Mouse (Mus musculus) forebrain, embryonic 16.5 days (tissue): ENCODE measurements around the gene Gcn1l1. TPM values are rescaled to one million over a fixed set of nuclear protein-coding genes. Genes with fewer than 3 reads are reported as not detected.

Experiments used
- ATAC-seq: fragments of 200-750 bp; cut with Nextera tagmentation; 2 replicates; pipeline ENCODE4 v1.8.0; 2017; ENCODE audit warnings: mild to moderate bottlenecking, moderate library complexity
- H3K27ac ChIP-seq: fragments of 300-500 bp; sonication (generic); 2 replicates; pipeline ENCODE4 v1.5.1; 2014; ENCODE audit warnings: low read length, control low read depth
- H3K27me3 ChIP-seq: fragments of 300-500 bp; sonication (generic); replicated peaks from 2 replicates; pipeline ENCODE4 v1.6.1; 2014; ENCODE audit warnings: low read length; ENCODE audit not compliant: control insufficient read depth, insufficient read depth
- H3K36me3 ChIP-seq: fragments of 300-500 bp; sonication (generic); 2 replicates; pipeline ENCODE4 v1.6.1; 2014; ENCODE audit not compliant: control insufficient read depth, insufficient read depth
- H3K4me1 ChIP-seq: fragments of 300-500 bp; sonication (generic); replicated peaks from 2 replicates; pipeline ENCODE4 v1.6.1; 2014; ENCODE audit warnings: low read length; ENCODE audit not compliant: control insufficient read depth, insufficient read depth
- H3K4me2 ChIP-seq: fragments of 300-500 bp; sonication (generic); 2 replicates; pipeline ENCODE4 v1.6.1; 2014; ENCODE audit warnings: mild to moderate bottlenecking, low read length, control low read depth
- H3K4me3 ChIP-seq: fragments of 300-500 bp; sonication (generic); replicated peaks from 2 replicates; pipeline ENCODE4 v1.5.1; 2014; ENCODE audit warnings: mild to moderate bottlenecking, low read length, control low read depth
- H3K9ac ChIP-seq: fragments of 300-500 bp; sonication (generic); replicated peaks from 2 replicates; pipeline ENCODE4 v1.6.1; 2014; ENCODE audit warnings: low read depth, low read length, control low read depth
- H3K9me3 ChIP-seq: fragments of 300-500 bp; sonication (generic); 2 replicates; pipeline ENCODE4 v1.6.1; 2016; ENCODE audit warnings: low read length; ENCODE audit not compliant: control insufficient read depth
- WGBS: fragments of 180-500 bp; shearing (Covaris S2); extraction: QIAGEN DNeasy Blood & Tissue Kit; methylation state at CpG from one replicate; pipeline ENCODE4 v1.1.7; 2014; 5-methylcytosine and 5-hydroxymethylcytosine counted together
- polyA plus RNA-seq: library from polyadenylated mRNA; unstranded; fragments of >200 nt; fragmentation: Nextera tagmentation; extraction: Ambion mirVana; gene quantifications from 2 replicates; pipeline ENCODE4 v1.2.1, GENCODE M21; 2015

The Gcn1l1 gene
- polyA plus RNA-seq, 1 experiment from 2014 or later = 53.6 TPM

DNA sequence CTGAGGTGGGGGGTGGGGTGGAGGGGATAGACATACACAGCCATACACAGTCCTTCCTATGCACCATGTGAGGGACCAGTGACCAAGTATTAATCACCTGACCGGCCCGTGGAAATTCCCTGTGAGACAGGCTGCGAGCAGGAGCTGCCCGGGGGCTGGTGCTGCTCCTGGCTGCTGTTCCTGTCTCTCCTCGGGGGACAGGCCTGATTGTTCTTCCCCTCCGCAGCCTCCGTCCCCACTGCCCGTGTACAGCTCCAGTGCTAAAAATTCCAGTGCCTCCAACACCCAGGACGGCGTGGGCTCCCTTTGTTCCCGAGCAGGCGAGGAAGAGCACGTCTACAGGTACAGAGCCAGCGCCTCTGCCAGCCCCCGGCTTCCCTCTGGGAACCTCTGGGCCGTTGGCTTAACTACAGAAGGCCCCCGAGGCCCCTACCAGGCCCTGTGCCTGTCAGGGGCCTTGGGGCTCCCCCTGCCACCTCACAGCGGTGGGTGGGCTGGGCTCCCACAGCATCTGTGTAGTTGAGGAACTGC lies 20.3 kb upstream of the Gcn1l1 start:
- Histone ChIP-seq H3K27ac (no peak overlapping the region), H3K4me1 (peaks cover 9% of the 10 kb centered on the region), H3K27me3 (no peaks in the 10 kb centered on the region), H3K9me3 (no peaks in the 10 kb centered on the region), H3K9ac (no peak overlapping the region), H3K4me2 (no peak overlapping the region), H3K36me3 (no peaks in the 10 kb centered on the region), H3K4me3 (no peak overlapping the region)
- ATAC-seq = no peak
- WGBS = 48% methylated on average over 18 of the region's 18 CpGs

GRCm38 (mm10) chr5:115545636-115546035 lies 19.4 kb upstream of the Gcn1l1 start:
- no peaks in the 10 kb centered on the region for H3K9me3 ChIP-seq
- H3K27me3 ChIP-seq = no peaks in the 10 kb centered on the region
- no peak overlapping the region for H3K4me2 ChIP-seq
- no peak overlapping the region for H3K4me3 ChIP-seq
- no peak for ATAC-seq
- WGBS = 82% methylated on average over 14 of the region's 14 CpGs
- H3K9ac ChIP-seq = no peak overlapping the region
- no peaks in the 10 kb centered on the region for H3K36me3 ChIP-seq
- H3K4me1 ChIP-seq = peaks cover 9% of the 10 kb centered on the region
- no peak overlapping the region for H3K27ac ChIP-seq

GRCm38 (mm10) chr5:115546536-115546935 lies 18.5 kb upstream of the Gcn1l1 start:
- H3K4me2 ChIP-seq = no peak overlapping the region
- ATAC-seq = no peak
- no peaks in the 10 kb centered on the region for H3K27me3 ChIP-seq
- H3K36me3 ChIP-seq = no peaks in the 10 kb centered on the region
- H3K9ac ChIP-seq = no peak overlapping the region
- WGBS = 73% methylated on average over 11 of the region's 11 CpGs
- no peak overlapping the region for H3K27ac ChIP-seq
- H3K9me3 ChIP-seq = no peaks in the 10 kb centered on the region
- H3K4me1 ChIP-seq = peaks cover 9% of the 10 kb centered on the region
- H3K4me3 ChIP-seq = no peak overlapping the region

- H3K27me3 ChIP-seq = no peaks in the 10 kb centered on the region
- WGBS = 36% methylated on average over 6 of the region's 6 CpGs
- H3K4me2 ChIP-seq = no peak overlapping the region
- H3K36me3 ChIP-seq = no peaks in the 10 kb centered on the region
- H3K4me1 ChIP-seq = peaks cover 9% of the 10 kb centered on the region
- no peaks in the 10 kb centered on the region for H3K9me3 ChIP-seq
- no peak overlapping the region for H3K9ac ChIP-seq
- no peak for ATAC-seq
- H3K27ac ChIP-seq = no peak overlapping the region
- no peak overlapping the region for H3K4me3 ChIP-seq
Observed at GRCm38 (mm10) chr5:115547014-115547413, 18.0 kb upstream of the Gcn1l1 start.

DNA sequence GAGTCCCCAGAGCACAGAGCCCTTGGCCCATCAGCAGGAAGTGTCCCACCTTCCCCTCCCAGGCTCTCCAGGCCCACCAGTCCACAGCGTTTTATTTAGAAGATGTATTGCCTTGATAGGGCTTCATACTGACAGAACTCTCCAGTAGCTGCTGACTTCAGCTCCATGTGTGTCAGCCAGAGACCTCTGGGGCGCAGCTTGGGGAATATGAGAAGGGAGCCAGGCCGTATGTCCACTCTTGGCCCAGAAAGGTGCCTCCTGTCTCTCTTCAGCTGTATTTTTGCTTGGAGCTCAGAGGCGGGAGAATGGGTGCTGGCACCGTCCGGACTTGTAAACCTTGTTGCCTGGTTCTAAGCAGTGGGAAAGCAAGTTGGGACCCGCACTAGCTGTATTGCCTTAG lies 17.6 kb upstream of the Gcn1l1 start:
- peaks cover 2% of the 10 kb centered on the region; the same call in 1 of the 2 replicates for H3K36me3 ChIP-seq
- WGBS = 86% methylated on average over 7 of the region's 7 CpGs

GRCm38 (mm10) chr5:115548501-115549285 lies 16.4 kb upstream of the Gcn1l1 start:
- peaks cover 5% of the 10 kb centered on the region for H3K4me1 ChIP-seq
- no peak overlapping the region for H3K9ac ChIP-seq
- H3K9me3 ChIP-seq = no peaks in the 10 kb centered on the region
- H3K27ac ChIP-seq = no peak overlapping the region
- no peak overlapping the region for H3K4me3 ChIP-seq
- 91% methylated on average over 18 of the region's 18 CpGs for WGBS
- no peak overlapping the region for H3K4me2 ChIP-seq
- H3K27me3 ChIP-seq = no peaks in the 10 kb centered on the region
- ATAC-seq = no peak
- peaks cover 2% of the 10 kb centered on the region; the same call in 1 of the 2 replicates for H3K36me3 ChIP-seq

More for the DNA sequence above, 17.6 kb upstream of the Gcn1l1 start:
- no peaks in the 10 kb centered on the region for H3K9me3 ChIP-seq
- peaks cover 9% of the 10 kb centered on the region for H3K4me1 ChIP-seq
- H3K9ac ChIP-seq = no peak overlapping the region
- no peak overlapping the region for H3K4me2 ChIP-seq
- ATAC-seq = no peak
- H3K27me3 ChIP-seq = no peaks in the 10 kb centered on the region
- H3K27ac ChIP-seq = no peak overlapping the region
- H3K4me3 ChIP-seq = no peak overlapping the region

DNA sequence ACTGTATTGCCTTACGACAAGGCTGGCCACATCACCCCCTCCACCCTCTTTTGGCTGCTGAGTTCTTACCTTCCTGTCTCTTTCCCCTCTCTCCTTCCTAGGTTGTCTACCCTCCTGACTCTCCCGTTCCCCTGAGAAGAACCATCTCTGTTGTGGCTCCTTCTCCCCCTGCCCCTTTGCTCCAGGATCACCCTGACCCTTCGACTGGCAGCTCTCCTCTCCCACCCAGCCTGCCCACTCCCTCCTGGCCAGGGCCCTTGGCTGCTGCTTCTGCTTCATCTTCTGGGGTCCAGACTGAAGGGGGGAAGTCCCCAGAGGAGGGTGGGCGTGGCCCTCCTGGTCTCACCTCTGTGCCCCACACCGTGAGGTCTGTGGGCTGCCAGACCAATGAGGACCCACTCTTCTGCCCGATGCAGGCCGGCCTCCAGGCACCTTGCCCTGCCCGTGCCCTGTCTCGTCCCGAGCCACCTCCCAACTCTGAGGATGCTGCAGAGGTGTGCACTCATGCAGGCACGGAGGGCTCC lies 14.5 kb upstream of the Gcn1l1 start:
- Histone ChIP-seq H3K4me2 (no peak overlapping the region), H3K9ac (no peak overlapping the region), H3K36me3 (peaks cover 5% of the 10 kb centered on the region; the same call in 1 of the 2 replicates), H3K27me3 (no peaks in the 10 kb centered on the region), H3K9me3 (no peaks in the 10 kb centered on the region), H3K4me1 (no peaks in the 10 kb centered on the region), H3K4me3 (no peak overlapping the region), H3K27ac (no peak overlapping the region)
- WGBS = 86% methylated on average over 11 of the region's 11 CpGs
- ATAC-seq = no peak

DNA sequence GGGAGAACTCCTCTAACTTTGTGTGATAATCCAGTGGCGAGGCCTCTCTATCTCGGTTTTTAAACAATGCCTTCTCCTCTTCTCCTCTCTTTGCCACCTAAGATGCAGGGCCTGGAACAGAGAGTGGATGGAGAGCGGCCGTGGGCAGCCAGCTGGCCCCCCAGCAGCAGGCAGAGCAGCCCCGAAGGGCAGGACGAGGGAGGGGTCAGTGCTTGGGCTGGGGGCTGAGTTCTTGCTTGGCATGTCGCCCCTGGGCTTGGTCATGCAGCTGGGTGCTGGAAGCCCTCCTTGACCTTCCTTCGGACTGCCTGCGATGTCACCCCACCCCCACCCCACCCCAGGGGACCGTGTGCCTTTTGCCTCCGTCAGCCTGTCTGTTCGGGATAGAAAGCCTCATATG lies 13.7 kb upstream of the Gcn1l1 start:
- Histone ChIP-seq H3K27ac (no peak overlapping the region), H3K4me1 (no peaks in the 10 kb centered on the region), H3K36me3 (peaks cover 5% of the 10 kb centered on the region; the same call in 1 of the 2 replicates), H3K4me3 (no peak overlapping the region), H3K9me3 (no peaks in the 10 kb centered on the region), H3K27me3 (no peaks in the 10 kb centered on the region), H3K4me2 (no peak overlapping the region), H3K9ac (no peak overlapping the region)
- WGBS = 81% methylated on average over 12 of the region's 12 CpGs
- no peak for ATAC-seq

GRCm38 (mm10) chr5:115551799-115552198 lies 13.3 kb upstream of the Gcn1l1 start:
- H3K4me1 ChIP-seq = no peaks in the 10 kb centered on the region
- no peak overlapping the region for H3K4me2 ChIP-seq
- no peak for ATAC-seq
- WGBS = 78% methylated on average over 13 of the region's 13 CpGs
- no peaks in the 10 kb centered on the region for H3K9me3 ChIP-seq
- no peak overlapping the region for H3K4me3 ChIP-seq
- no peak overlapping the region for H3K9ac ChIP-seq
- no peak overlapping the region for H3K27ac ChIP-seq
- H3K27me3 ChIP-seq = no peaks in the 10 kb centered on the region
- peaks cover 5% of the 10 kb centered on the region; the same call in 1 of the 2 replicates for H3K36me3 ChIP-seq
